Mouse (Mus musculus) gastrocnemius, postnatal 10 days (tissue): ENCODE measurements around the gene Fancd2os. TPM values are rescaled to one million over a fixed set of nuclear protein-coding genes. Genes with fewer than 3 reads are reported as not detected.
A peak's percentile ranks its signal among the peaks of the same experiment; 100 is the strongest.

Experiments
- DNase-seq: peaks from one replicate; pipeline ENCODE4 v3.0.0; 2021; ENCODE audit warnings: mixed read lengths
- long read RNA-seq, 2 experiments: library from polyadenylated mRNA; stranded (forward); transcript quantifications; one replicate each; pipeline ENCODE4 v2.0.0; 2021
- total RNA-seq, 2 experiments: library from RNA; stranded (reverse); gene quantifications; 2 replicates each; pipeline ENCODE4 v1.2.3; 2021

Fancd2os gene
- not detected for total RNA-seq
- long read RNA-seq, experiment 1: 0 reads
- long read RNA-seq, experiment 2: 0 reads

GRCm38 (mm10) chr6:113600543-113601139, at the start of gene Fancd2os:
TSS of gene Fancd2os (minus strand) at chr6:113600715.
- DNase-seq: no peak

- DNase-seq: no peak
Measured at GRCm38 (mm10) chr6:113650197-113650640, 49.7 kb upstream of the Fancd2os start.

- no peak for DNase-seq
Measured at GRCm38 (mm10) chr6:113649346-113650196, 49.1 kb upstream of the Fancd2os start.

- DNase-seq: no peak
Measured at GRCm38 (mm10) chr6:113644808-113645207, 44.3 kb upstream of the Fancd2os start.

GRCm38 (mm10) chr6:113643967-113644366, 43.5 kb upstream of the Fancd2os start:
- no peak for DNase-seq

- DNase-seq: no peak
Measured at GRCm38 (mm10) chr6:113643021-113643420, 42.5 kb upstream of the Fancd2os start.

- no peak for DNase-seq
Measured at GRCm38 (mm10) chr6:113642605-113643004, 42.1 kb upstream of the Fancd2os start.

- DNase-seq: no peak
Measured at GRCm38 (mm10) chr6:113639201-113639600, 38.7 kb upstream of the Fancd2os start.

GRCm38 (mm10) chr6:113638302-113639040, 38.0 kb upstream of the Fancd2os start, which contains the start of gene Irak2:
TSS of gene Irak2 (plus strand) at chr6:113638467.
- peak; percentile 96 for DNase-seq

GRCm38 (mm10) chr6:113632863-113633262, 32.3 kb upstream of the Fancd2os start:
- DNase-seq: no peak

- DNase-seq: no peak
Measured at GRCm38 (mm10) chr6:113630322-113630721, 29.8 kb upstream of the Fancd2os start.

GRCm38 (mm10) chr6:113624989-113625770, 24.7 kb upstream of the Fancd2os start:
- DNase-seq: no peak

GRCm38 (mm10) chr6:113623941-113624751, 23.6 kb upstream of the Fancd2os start, which contains the start of gene Vhl:
TSS of gene Vhl (plus strand) at chr6:113623959.
- DNase-seq: peak; percentile 89

- no peak for DNase-seq
Measured at GRCm38 (mm10) chr6:113623386-113623785, 22.9 kb upstream of the Fancd2os start.

GRCm38 (mm10) chr6:113615489-113615888, 15.0 kb upstream of the Fancd2os start:
- no peak for DNase-seq

GRCm38 (mm10) chr6:113614997-113615396, 14.5 kb upstream of the Fancd2os start:
- no peak for DNase-seq

- DNase-seq: no peak
Measured at GRCm38 (mm10) chr6:113614152-113614551, 13.6 kb upstream of the Fancd2os start.

GRCm38 (mm10) chr6:113612258-113612969, 11.9 kb upstream of the Fancd2os start:
- DNase-seq: no peak

- no peak for DNase-seq
Measured at GRCm38 (mm10) chr6:113609293-113609692, 8.8 kb upstream of the Fancd2os start.

GRCm38 (mm10) chr6:113608871-113609270, 8.4 kb upstream of the Fancd2os start:
- DNase-seq: no peak
